In the genomic region with DNA sequence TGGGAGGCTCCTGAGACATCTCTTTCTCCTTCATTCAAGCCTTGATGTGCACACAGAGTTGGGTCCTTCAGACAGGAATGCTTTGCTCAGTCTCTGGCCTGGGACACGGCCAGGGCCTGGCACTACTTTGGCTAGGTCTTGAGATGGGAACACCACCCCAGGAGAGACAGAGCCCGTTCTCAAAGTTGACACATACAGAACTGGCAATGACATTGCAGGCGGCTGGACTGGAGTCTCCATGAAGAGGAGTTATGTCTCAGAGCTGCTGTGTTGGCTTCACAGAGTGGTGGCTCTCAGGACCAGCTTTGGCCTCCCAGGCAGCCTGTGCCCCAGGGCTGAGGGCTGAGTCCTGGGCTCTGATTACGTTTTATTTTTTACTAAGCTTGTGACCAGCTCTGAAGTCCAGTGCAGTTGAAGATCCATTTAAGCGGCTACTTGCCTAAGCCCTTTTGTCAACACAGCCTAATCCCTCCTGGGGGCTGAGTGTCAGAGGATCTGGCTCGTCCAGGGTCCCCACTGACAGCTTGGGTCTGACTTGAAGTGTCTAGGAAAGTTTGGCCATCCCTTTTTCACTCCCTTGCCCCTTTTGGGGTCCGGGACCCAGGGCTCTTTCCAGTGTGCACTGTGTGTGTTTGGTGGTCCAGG, we compare ENCODE assay signal across 7 mouse cellular contexts. TPM values are rescaled to one million over a fixed set of nuclear protein-coding genes. Genes with fewer than 3 reads are reported as not detected.
DNase-seq lines count a peak whose midpoint lies in the region; ATAC-seq and TF ChIP-seq lines count a peak whose summit lies in the region.

No protein-coding gene starts in this region.

- 19% methylated on average over 7 of the region's 7 CpGs for WGBS in embryonic facial prominence, embryonic 12.5 days
- 27% methylated on average over 7 of the region's 7 CpGs for WGBS in forebrain, embryonic 13.5 days
- WGBS in intestine, embryonic 16.5 days: 37% methylated on average over 7 of the region's 7 CpGs
- 26% methylated on average over 7 of the region's 7 CpGs for WGBS in lung, postnatal 0 days

- peaks cover 64% of the 10 kb centered on the region for H3K4me1 ChIP-seq in embryonic facial prominence, embryonic 12.5 days
- peaks cover 68% of the 10 kb centered on the region for H3K4me1 ChIP-seq in forebrain, embryonic 13.5 days
- H3K4me1 ChIP-seq in intestine, embryonic 16.5 days (ENCODE audit: control insufficient read depth, insufficient read depth, low read length): peaks cover 71% of the 10 kb centered on the region
- peaks cover 35% of the 10 kb centered on the region for H3K4me1 ChIP-seq in lung, postnatal 0 days (ENCODE audit: insufficient read depth, low read depth, low read length)

- TF ChIP-seq EP300 in lung, postnatal 0 days (IDR thresholded peaks at IDR 0.05): no peak

- peak overlapping the region; percentile 85 for H3K4me3 ChIP-seq in embryonic facial prominence, embryonic 12.5 days
- H3K4me3 ChIP-seq in forebrain, embryonic 13.5 days: peak overlapping the region; percentile 76
- peak overlapping the region; percentile 91 for H3K4me3 ChIP-seq in intestine, embryonic 16.5 days (ENCODE audit: low read length)
- peak overlapping the region; percentile 87 for H3K4me3 ChIP-seq in lung, postnatal 0 days (ENCODE audit: low read depth, low read length)

- no peaks in the 10 kb centered on the region for H3K27me3 ChIP-seq in embryonic facial prominence, embryonic 12.5 days
- peaks cover 11% of the 10 kb centered on the region; the same call in 1 of the 2 replicates for H3K27me3 ChIP-seq in forebrain, embryonic 13.5 days
- no peaks in the 10 kb centered on the region for H3K27me3 ChIP-seq in intestine, embryonic 16.5 days (replicated peaks; ENCODE audit: control insufficient read depth, insufficient read depth, low read length)
- no peaks in the 10 kb centered on the region for H3K27me3 ChIP-seq in lung, postnatal 0 days (replicated peaks; ENCODE audit: insufficient read depth, low read length)

- no peaks in the 10 kb centered on the region for H3K36me3 ChIP-seq in embryonic facial prominence, embryonic 12.5 days
- no peaks in the 10 kb centered on the region for H3K36me3 ChIP-seq in forebrain, embryonic 13.5 days (ENCODE audit: poor library complexity, severe bottlenecking)
- no peaks in the 10 kb centered on the region for H3K36me3 ChIP-seq in intestine, embryonic 16.5 days (ENCODE audit: control insufficient read depth, insufficient read depth, low read length)
- no peaks in the 10 kb centered on the region for H3K36me3 ChIP-seq in lung, postnatal 0 days (ENCODE audit: insufficient read depth, low read length)

- peak overlapping the region; percentile 93 for H3K9ac ChIP-seq in embryonic facial prominence, embryonic 12.5 days
- H3K9ac ChIP-seq in forebrain, embryonic 13.5 days: peak overlapping the region; percentile 85; the same call in 1 of the 2 replicates
- peak overlapping the region; percentile 97 for H3K9ac ChIP-seq in intestine, embryonic 16.5 days (ENCODE audit: low read depth, low read length)
- peak overlapping the region; percentile 95; the same call in 1 of the 2 replicates for H3K9ac ChIP-seq in lung, postnatal 0 days (replicated peaks; ENCODE audit: low read depth)

- no peak for TF ChIP-seq CTCF in lung, postnatal 0 days (IDR thresholded peaks at IDR 0.05)

- DNase-seq in lung, postnatal 0 days (ENCODE audit: low spot score): no peak
- no peak for DNase-seq in c-Kit-positive CD71-positive TER-119-positive erythroid progenitor cells, embryonic 14.5 days (ENCODE audit: low spot score)
- DNase-seq in right cerebral cortex, postnatal 36 days (ENCODE audit: low spot score in 2 of 2): no peak
- DNase-seq in cerebellum, postnatal 25 days: no peak

- H3K4me2 ChIP-seq in embryonic facial prominence, embryonic 12.5 days (replicated peaks): peak overlapping the region; percentile 94
- H3K4me2 ChIP-seq in forebrain, embryonic 13.5 days: peak overlapping the region; percentile 89
- H3K4me2 ChIP-seq in intestine, embryonic 16.5 days (ENCODE audit: low read depth, low read length): peak overlapping the region; percentile 96
- H3K4me2 ChIP-seq in lung, postnatal 0 days (replicated peaks; ENCODE audit: low read depth, low read length): peak overlapping the region; percentile 95

- H3K9me3 ChIP-seq in embryonic facial prominence, embryonic 12.5 days: no peaks in the 10 kb centered on the region
- no peaks in the 10 kb centered on the region for H3K9me3 ChIP-seq in forebrain, embryonic 13.5 days (replicated peaks)
- H3K9me3 ChIP-seq in intestine, embryonic 16.5 days (ENCODE audit: control insufficient read depth, low read length): no peaks in the 10 kb centered on the region
- H3K9me3 ChIP-seq in lung, postnatal 0 days (ENCODE audit: low read length): no peaks in the 10 kb centered on the region

- peak overlapping the region; percentile 50; the same call in 1 of the 2 replicates for H3K27ac ChIP-seq in embryonic facial prominence, embryonic 12.5 days
- no peak overlapping the region for H3K27ac ChIP-seq in forebrain, embryonic 13.5 days
- H3K27ac ChIP-seq in intestine, embryonic 16.5 days (ENCODE audit: low read length): peak overlapping the region; percentile 97
- peak overlapping the region; percentile 69; the same call in 1 of the 2 replicates for H3K27ac ChIP-seq in lung, postnatal 0 days (ENCODE audit: low read length)

- no peak for ATAC-seq in embryonic facial prominence, embryonic 12.5 days (ENCODE audit: insufficient number of reproducible peaks, insufficient read depth, low FRiP score, low TSS enrichment)
- no peak for ATAC-seq in forebrain, embryonic 13.5 days
- ATAC-seq in intestine, embryonic 16.5 days: no peak
- ATAC-seq in lung, postnatal 0 days: no peak

RNA-seq across cellular contexts. Expression of gene Rxra, which starts 2.7 kb away (rescaled TPM):
- polyA plus RNA-seq in embryonic facial prominence, embryonic 12.5 days (2016; fragmentation: Nextera tagmentation; extraction: Ambion mirVana): 14.7 and 15.9 TPM in 2 replicates
- 4.3 and 4.9 TPM in 2 replicates for polyA plus RNA-seq in forebrain, embryonic 13.5 days (2015; fragmentation: Nextera tagmentation; extraction: Ambion mirVana)
- 9.9 and 11.4 TPM in 2 replicates for polyA plus RNA-seq in intestine, embryonic 16.5 days (2015; fragmentation: Nextera tagmentation; extraction: Ambion mirVana)
- polyA plus RNA-seq in lung, postnatal 0 days (2015; fragmentation: Nextera tagmentation; extraction: Ambion mirVana): 9.6 and 10.3 TPM in 2 replicates
